Mouse (Mus musculus) brown adipose tissue, adult 24 weeks (tissue): ENCODE results near the gene Lurap1. TPM values are rescaled to one million over a fixed set of nuclear protein-coding genes. Genes with fewer than 3 reads are reported as not detected.

ENCODE experiments used
- H3K27ac ChIP-seq: fragments of 200-500 bp; replicated peaks from 2 replicates; pipeline ENCODE4 v1.5.1; 2012; ENCODE audit warnings: low read depth, mild to moderate bottlenecking, low read length
- H3K4me1 ChIP-seq: fragments of 200-500 bp; 2 replicates; pipeline ENCODE4 v1.6.1; 2012; ENCODE audit warnings: low read length, mixed read lengths; ENCODE audit not compliant: control insufficient read depth, insufficient read depth, insufficient read length
- H3K4me3 ChIP-seq: fragments of 200-500 bp; 2 replicates; pipeline ENCODE4 v1.5.1; 2012; ENCODE audit warnings: low read depth, mild to moderate bottlenecking, low read length, moderate library complexity; ENCODE audit not compliant: insufficient read depth
- polyA plus RNA-seq: library from polyadenylated mRNA; stranded (reverse); fragments of >200 nt; gene quantifications from 2 replicates; pipeline ENCODE4 v1.2.4, GENCODE M21; 2012; ENCODE audit not compliant: missing spikeins, insufficient read depth, insufficient read length

The Lurap1 gene
- polyA plus RNA-seq, 1 experiment = 22.9 TPM

GRCm38 (mm10) chr4:116169353-116169672 is 18.2 kb upstream of the Lurap1 start:
- Histone ChIP-seq H3K4me3 (no peak overlapping the region), H3K4me1 (peaks cover 4% of the 10 kb centered on the region; the same call in 1 of the 2 replicates), H3K27ac (no peak overlapping the region)

- H3K4me1 ChIP-seq = no peaks in the 10 kb centered on the region
- H3K4me3 ChIP-seq = no peak overlapping the region
- no peak overlapping the region for H3K27ac ChIP-seq
Observed at GRCm38 (mm10) chr4:116168617-116169352, 17.6 kb upstream of the Lurap1 start.

GRCm38 (mm10) chr4:116167404-116167803 is 16.3 kb upstream of the Lurap1 start, which contains the start of gene Tspan1:
Gene Tspan1, minus strand, starts transcription at chr4:116167601.
- Histone ChIP-seq H3K27ac (no peak within 1 kb of the TSS), H3K4me3 (no peak within 1 kb of the TSS), H3K4me1 (no peaks in the 10 kb centered on the region)

GRCm38 (mm10) chr4:116165708-116166407 is 14.7 kb upstream of the Lurap1 start:
- H3K27ac ChIP-seq = no peak overlapping the region
- H3K4me1 ChIP-seq = no peaks in the 10 kb centered on the region
- H3K4me3 ChIP-seq = no peak overlapping the region

- Histone ChIP-seq H3K27ac (no peak overlapping the region), H3K4me1 (no peaks in the 10 kb centered on the region), H3K4me3 (no peak overlapping the region)
Observed at GRCm38 (mm10) chr4:116164759-116165554, 13.8 kb upstream of the Lurap1 start.

- Histone ChIP-seq H3K27ac (no peak overlapping the region), H3K4me3 (no peak overlapping the region), H3K4me1 (no peaks in the 10 kb centered on the region)
Observed at GRCm38 (mm10) chr4:116162142-116162541, 11.0 kb upstream of the Lurap1 start.

GRCm38 (mm10) chr4:116160769-116161168 is 9.6 kb upstream of the Lurap1 start:
- no peak overlapping the region for H3K27ac ChIP-seq

GRCm38 (mm10) chr4:116159912-116160311 is 8.8 kb upstream of the Lurap1 start:
- Histone ChIP-seq H3K4me3 (no peak overlapping the region), H3K4me1 (no peaks in the 10 kb centered on the region), H3K27ac (no peak overlapping the region)

More at GRCm38 (mm10) chr4:116160769-116161168, 9.6 kb upstream of the Lurap1 start:
- H3K4me3 ChIP-seq = no peak overlapping the region
- H3K4me1 ChIP-seq = no peaks in the 10 kb centered on the region

GRCm38 (mm10) chr4:116157882-116158281 is 6.7 kb upstream of the Lurap1 start:
- no peaks in the 10 kb centered on the region for H3K4me1 ChIP-seq
- H3K27ac ChIP-seq = no peak overlapping the region
- H3K4me3 ChIP-seq = no peak overlapping the region

GRCm38 (mm10) chr4:116152702-116153101 is 1.6 kb upstream of the Lurap1 start:
- Histone ChIP-seq H3K27ac (no peak overlapping the region), H3K4me1 (peaks cover 5% of the 10 kb centered on the region; the same call in 1 of the 2 replicates), H3K4me3 (no peak overlapping the region)

GRCm38 (mm10) chr4:116150862-116151221 is 296 bp downstream of the Lurap1 start:
- peak overlapping the region; percentile 84 for H3K27ac ChIP-seq
- H3K4me1 ChIP-seq = peaks cover 5% of the 10 kb centered on the region; the same call in 1 of the 2 replicates
- H3K4me3 ChIP-seq = peak overlapping the region; percentile 92

GRCm38 (mm10) chr4:116150156-116150861 is 829 bp downstream of the Lurap1 start:
- H3K4me1 ChIP-seq = peaks cover 5% of the 10 kb centered on the region; the same call in 1 of the 2 replicates

GRCm38 (mm10) chr4:116149812-116150155 is 1.4 kb downstream of the Lurap1 start:
- Histone ChIP-seq H3K4me3 (peak overlapping the region; percentile 84), H3K27ac (peak overlapping the region; percentile 88), H3K4me1 (peaks cover 5% of the 10 kb centered on the region; the same call in 1 of the 2 replicates)

More at GRCm38 (mm10) chr4:116150156-116150861, 829 bp downstream of the Lurap1 start:
- Histone ChIP-seq H3K4me3 (peak overlapping the region; percentile 92), H3K27ac (peak overlapping the region; percentile 88)

GRCm38 (mm10) chr4:116143891-116144717 is 7.0 kb downstream of the Lurap1 start:
- H3K27ac ChIP-seq = peak overlapping the region; percentile 83
- peak overlapping the region; percentile 96 for H3K4me3 ChIP-seq

More at GRCm38 (mm10) chr4:116143891-116144717, 7.0 kb downstream of the Lurap1 start:
- H3K4me1 ChIP-seq = peaks cover 6% of the 10 kb centered on the region
